ENCODE assay signal across 15 mouse cellular contexts in genomic region chr3:20141679-20142078, GRCm38 (mm10). TPM values are rescaled to one million over a fixed set of nuclear protein-coding genes. Genes with fewer than 3 reads are reported as not detected.
DNase-seq lines count a peak whose midpoint lies in the region; ATAC-seq and TF ChIP-seq lines count a peak whose summit lies in the region.
"Had no signal": no experiment of that assay in that cellular context is flagged by ENCODE, and none has a peak within 500 bp of the region (broad histone marks: within the 10 kb centered on the region; RNA-seq: fewer than 3 reads in every experiment).

No protein-coding gene starts in this region.

- WGBS in forebrain, embryonic 10.5 days, result 18% methylated on average over 1 of the region's 1 CpGs
- WGBS in forebrain, embryonic 13.5 days, result 13% methylated on average over 1 of the region's 1 CpGs
- WGBS in kidney, postnatal 0 days, result 54% methylated on average over 1 of the region's 1 CpGs
- 47% methylated on average over 1 of the region's 1 CpGs for WGBS in large intestine, adult 2 months

- H3K9ac ChIP-seq in forebrain, embryonic 13.5 days, result no peak overlapping the region
- no peak overlapping the region for H3K9ac ChIP-seq in kidney, postnatal 0 days (ENCODE audit: low read depth, low read length)

- H3K9me3 ChIP-seq in forebrain, embryonic 10.5 days, result no peaks in the 10 kb centered on the region
- no peaks in the 10 kb centered on the region for H3K9me3 ChIP-seq in forebrain, embryonic 13.5 days (replicated peaks)
- no peaks in the 10 kb centered on the region for H3K9me3 ChIP-seq in kidney, postnatal 0 days (replicated peaks; ENCODE audit: low read length)

- no peaks in the 10 kb centered on the region for H3K27me3 ChIP-seq in forebrain, embryonic 10.5 days (ENCODE audit: poor library complexity, severe bottlenecking)
- no peaks in the 10 kb centered on the region for H3K27me3 ChIP-seq in forebrain, embryonic 13.5 days
- H3K27me3 ChIP-seq in kidney, postnatal 0 days (ENCODE audit: insufficient read depth, low read length), result no peaks in the 10 kb centered on the region

- no peak for ATAC-seq in forebrain, embryonic 13.5 days
- ATAC-seq in kidney, postnatal 0 days (replicated peaks; ENCODE audit: low FRiP score, low read depth), result 0 out of 2 replicates have a peak, but pooled peaks have one; percentile 10
- ATAC-seq: midbrain, embryonic 16.5 days had no signal

- H3K4me3 ChIP-seq in forebrain, embryonic 10.5 days, result no peak overlapping the region
- H3K4me3 ChIP-seq in forebrain, embryonic 13.5 days, result no peak overlapping the region
- no peak overlapping the region for H3K4me3 ChIP-seq in kidney, postnatal 0 days (replicated peaks; ENCODE audit: low read depth, low read length)
- H3K4me3 ChIP-seq: erythroblast, embryonic 14.5 days had no signal

- no peak overlapping the region for H3K4me2 ChIP-seq in forebrain, embryonic 13.5 days
- no peak overlapping the region for H3K4me2 ChIP-seq in kidney, postnatal 0 days (ENCODE audit: low read length)

- TF ChIP-seq CTCF in kidney, postnatal 0 days (IDR thresholded peaks at IDR 0.05; ENCODE audit: low read depth), result no peak

- H3K4me1 ChIP-seq in forebrain, embryonic 10.5 days, result peaks cover 39% of the 10 kb centered on the region
- H3K4me1 ChIP-seq in forebrain, embryonic 13.5 days, result 0 out of 2 replicates have a peak, but pooled peaks cover 4% of the 10 kb centered on the region
- H3K4me1 ChIP-seq in kidney, postnatal 0 days (replicated peaks; ENCODE audit: insufficient read depth, low read length), result no peaks in the 10 kb centered on the region

- H3K27ac ChIP-seq in forebrain, embryonic 10.5 days, result peak overlapping the region; percentile 63; the same call in 1 of the 2 replicates
- no peak overlapping the region for H3K27ac ChIP-seq in forebrain, embryonic 13.5 days
- H3K27ac ChIP-seq in kidney, postnatal 0 days, result no peak overlapping the region

- peaks cover 11% of the 10 kb centered on the region for H3K36me3 ChIP-seq in forebrain, embryonic 10.5 days (replicated peaks)
- no peaks in the 10 kb centered on the region for H3K36me3 ChIP-seq in forebrain, embryonic 13.5 days (ENCODE audit: poor library complexity, severe bottlenecking)
- H3K36me3 ChIP-seq in kidney, postnatal 0 days (ENCODE audit: insufficient read depth, low read length), result no peaks in the 10 kb centered on the region

- peak; percentile 21 for DNase-seq in forebrain, embryonic 10.5 days (ENCODE audit: extremely low spot score, low spot score)
- peak; percentile 7 for DNase-seq in kidney, postnatal 0 days (ENCODE audit: low spot score)
- DNase-seq in kidney, postnatal 36 days, result no peak
- DNase-seq in embryo, embryonic 10 days (ENCODE audit: low spot score), result peak; percentile 80
- DNase-seq in large intestine, adult 2 months (ENCODE audit: low read depth, low spot score), result peak; percentile 44
- DNase-seq in cerebellum, adult 9-10 months, result no peak
- no peak for DNase-seq in right cerebral cortex, adult 2 months (ENCODE audit: low spot score in 2 of 2)
- DNase-seq: adrenal gland, postnatal 25 days; cerebellum, adult 2 months; gastrocnemius, postnatal 14 days; lung, adult 18-20 months; spleen, adult 18-20 months had no signal

RNA-seq across cellular contexts. Expression of gene Gyg, which starts 13.4 kb away (rescaled TPM):
- polyA plus RNA-seq in forebrain, embryonic 10.5 days (2016; fragmentation: Nextera tagmentation; extraction: Ambion mirVana), result 38.6 and 47.0 TPM in 2 replicates
- polyA plus RNA-seq in forebrain, embryonic 13.5 days (2015; fragmentation: Nextera tagmentation; extraction: Ambion mirVana), result 22.6 and 26.7 TPM in 2 replicates
- 48.3 and 50.0 TPM in 2 replicates for polyA plus RNA-seq in kidney, postnatal 0 days (2015; fragmentation: Nextera tagmentation; extraction: Ambion mirVana)
- 15.0 and 15.6 TPM in 2 replicates for polyA plus RNA-seq in large intestine, adult 2 months (2012; rRNA removed)

Comparison
In these comparisons a context has a peak if more than half of its experiments do, and no peak if none do; other contexts are left out.
1. DNase-seq: peak in forebrain, embryonic 10.5 days (single experiment), kidney, postnatal 0 days (single experiment), embryo, embryonic 10 days (single experiment) and large intestine, adult 2 months (single experiment); none in kidney, postnatal 36 days (0 of 2), cerebellum, adult 9-10 months (single experiment) and right cerebral cortex, adult 2 months (0 of 2).